Mouse (Mus musculus) frontal cortex, postnatal 25 days (tissue): ENCODE data around the gene Nfxl1.
A peak's percentile ranks its signal among the peaks of the same experiment; 100 is the strongest.

Experiments used
- DNase-seq, 2 experiments: peaks; one replicate each; pipeline ENCODE4 v3.0.0; 2022; ENCODE audit warnings: low spot score in 2 of 2

The Nfxl1 gene

DNA sequence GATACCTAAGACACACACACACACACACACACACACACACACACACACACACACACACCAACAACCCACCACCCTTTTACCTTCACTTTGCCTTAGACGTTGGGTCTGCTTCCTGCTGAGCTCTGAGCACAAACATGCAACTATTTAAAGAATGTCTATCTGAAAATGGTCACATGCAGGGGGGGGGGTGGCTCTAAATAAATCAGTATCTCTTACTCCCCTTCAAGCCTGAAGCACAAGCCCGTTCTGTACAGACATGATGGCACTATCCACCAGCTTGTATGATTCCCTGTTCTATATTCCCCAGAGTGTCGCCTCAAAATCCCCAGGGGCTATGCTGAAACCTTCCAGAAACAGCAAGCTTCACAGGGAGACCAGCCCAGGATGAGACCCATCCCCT is 57.7 kb downstream of the Nfxl1 start:
- no peak for DNase-seq

DNA sequence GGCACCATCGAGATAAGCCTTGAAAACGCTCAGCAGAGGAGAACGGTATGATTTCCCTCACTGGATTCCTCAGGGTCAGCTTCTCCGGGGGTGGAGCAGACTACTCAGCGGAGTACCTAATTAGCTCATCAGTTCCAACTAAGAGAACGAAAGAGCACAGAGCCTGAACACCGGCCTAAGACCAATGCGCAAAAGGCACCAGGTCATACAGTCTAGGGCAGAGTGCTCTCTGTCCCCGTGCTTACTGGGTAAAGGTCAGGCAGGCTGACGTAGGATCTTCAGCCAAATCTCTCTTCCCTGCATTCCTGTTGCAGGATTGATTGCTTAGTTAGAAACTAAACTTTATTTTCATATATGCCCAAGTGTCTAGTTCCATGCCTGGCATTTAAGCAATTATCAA is 61.2 kb downstream of the Nfxl1 start:
- DNase-seq: no peak

DNA sequence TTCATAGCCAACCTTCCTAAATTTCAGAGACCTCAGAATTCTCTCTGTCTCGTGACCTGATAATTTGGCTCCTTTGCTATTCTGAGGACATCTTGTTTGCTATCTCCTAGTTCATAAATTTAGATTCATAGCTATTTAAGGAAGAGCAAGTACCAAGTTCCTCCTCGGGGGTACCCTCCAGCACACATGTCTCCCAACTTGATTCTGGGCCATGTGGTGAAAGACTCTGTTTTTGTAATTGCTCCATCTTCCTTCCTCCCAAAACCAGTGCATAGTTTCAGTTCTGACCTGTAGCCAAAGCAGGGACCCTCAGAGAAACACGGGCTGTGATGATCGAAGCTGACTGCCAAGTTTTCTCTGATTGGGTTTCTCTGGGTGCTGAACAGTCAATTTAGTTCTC is 62.7 kb downstream of the Nfxl1 start:
- DNase-seq: no peak

DNA sequence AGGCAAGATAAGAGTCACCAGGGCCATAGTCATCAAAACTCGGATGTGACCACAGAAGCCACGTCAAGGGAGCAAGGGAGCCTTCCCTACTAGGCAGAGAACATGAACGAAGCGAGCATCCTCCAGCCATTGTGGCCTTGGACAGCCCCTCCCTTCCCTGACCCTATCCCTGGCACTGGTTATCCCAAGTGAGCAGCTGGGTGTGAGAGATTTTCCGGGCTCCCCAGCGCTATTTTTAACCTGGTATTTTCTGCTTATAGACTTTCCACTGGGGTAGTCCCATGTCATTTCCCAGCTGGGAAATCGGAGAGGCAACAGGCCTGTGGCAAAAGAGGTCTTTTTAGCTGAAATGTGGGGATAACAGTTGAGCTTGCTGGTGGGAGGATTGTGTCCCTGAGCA is 65.6 kb downstream of the Nfxl1 start:
- DNase-seq: no peak

DNA sequence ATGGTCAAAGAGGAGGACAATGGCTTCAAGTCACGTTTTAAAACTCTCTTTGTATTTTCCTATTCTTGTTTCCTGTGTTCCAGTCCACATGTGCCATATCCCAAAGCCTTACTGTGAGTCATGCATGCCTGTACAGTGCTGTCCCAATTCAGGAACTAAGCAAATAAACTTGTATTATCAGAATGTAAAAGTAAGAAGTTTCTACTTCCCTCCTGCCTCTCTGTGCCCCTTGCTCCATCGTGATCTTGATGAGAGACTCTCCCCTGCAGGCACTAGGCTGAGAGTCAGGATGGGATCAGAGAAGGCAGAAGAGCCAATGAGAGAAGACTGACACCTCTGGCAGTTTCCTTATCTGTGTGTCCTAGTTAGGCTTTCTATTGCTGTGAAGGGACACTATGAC is 68.3 kb downstream of the Nfxl1 start:
- DNase-seq: no peak

DNA sequence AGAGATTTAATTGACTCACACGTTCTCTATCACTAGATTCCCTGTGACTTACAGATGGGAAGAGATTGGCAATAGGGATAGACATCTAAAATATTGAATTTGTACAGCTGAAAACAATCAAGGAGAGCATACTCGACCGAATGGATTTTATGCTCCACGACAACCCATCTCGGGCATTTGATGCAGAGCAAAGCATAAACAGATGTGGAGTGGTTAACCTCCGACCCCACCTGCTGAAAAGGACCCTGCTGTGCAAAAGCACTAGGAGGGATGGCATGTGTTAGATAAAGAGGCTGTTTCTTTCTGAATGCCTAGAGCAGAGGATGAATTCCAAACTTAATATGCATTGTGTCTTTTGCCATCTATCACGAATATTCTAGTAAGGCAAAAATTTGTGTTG is 79.0 kb downstream of the Nfxl1 start:
- DNase-seq: no peak

DNA sequence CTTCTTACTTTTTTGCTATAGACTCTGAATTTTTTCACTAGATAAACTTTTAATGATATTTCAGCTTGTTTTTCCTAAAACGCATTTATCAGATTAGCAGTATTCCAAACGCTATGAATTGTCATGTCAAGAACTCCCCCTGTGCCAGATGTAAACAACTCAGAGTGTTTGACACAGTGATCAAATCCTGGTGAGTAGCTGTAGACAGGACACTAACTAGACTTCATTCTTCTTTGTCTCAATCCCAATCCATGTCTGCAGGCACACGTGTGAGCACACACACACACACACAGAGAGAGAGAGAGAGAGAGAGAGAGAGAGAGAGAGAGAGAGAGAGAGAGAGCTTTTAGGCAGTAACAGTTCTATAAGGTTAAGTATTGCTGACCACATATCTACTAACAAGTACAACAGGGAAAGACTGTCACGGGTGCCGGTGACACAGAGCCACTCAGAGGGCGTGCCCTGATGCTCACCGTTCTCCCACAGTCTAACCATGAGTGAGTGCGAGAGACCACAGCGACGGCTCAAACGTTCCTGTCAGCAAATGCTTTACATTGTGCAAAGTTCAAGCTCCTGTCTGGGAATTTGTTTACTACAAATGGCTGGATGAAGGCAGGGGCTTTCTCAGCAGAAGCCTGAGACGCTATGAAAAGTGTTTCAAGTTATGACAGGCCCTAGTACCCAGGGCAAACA is 87.0 kb downstream of the Nfxl1 start:
- DNase-seq: no peak

DNA sequence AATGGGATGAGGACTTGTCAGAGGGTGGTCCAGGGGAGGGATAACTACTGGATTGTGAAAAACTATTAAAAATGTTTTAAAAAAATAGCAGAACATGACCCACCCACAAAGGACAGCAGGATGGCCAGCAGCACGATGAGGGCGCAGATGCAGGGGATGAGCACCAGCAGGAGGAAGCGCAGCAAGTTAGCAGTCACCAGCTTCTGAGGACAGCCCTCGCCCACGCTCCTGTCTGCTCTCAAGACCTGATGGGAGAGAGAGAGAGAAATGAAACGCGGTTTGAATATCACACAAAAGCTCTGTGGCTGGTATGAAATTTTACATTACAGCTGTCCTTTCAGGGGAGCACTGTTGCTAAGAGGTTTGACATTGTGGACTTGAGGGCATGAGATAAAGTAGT is 87.7 kb downstream of the Nfxl1 start:
- peak in 1 of 2 experiments; percentile 10 for DNase-seq

DNA sequence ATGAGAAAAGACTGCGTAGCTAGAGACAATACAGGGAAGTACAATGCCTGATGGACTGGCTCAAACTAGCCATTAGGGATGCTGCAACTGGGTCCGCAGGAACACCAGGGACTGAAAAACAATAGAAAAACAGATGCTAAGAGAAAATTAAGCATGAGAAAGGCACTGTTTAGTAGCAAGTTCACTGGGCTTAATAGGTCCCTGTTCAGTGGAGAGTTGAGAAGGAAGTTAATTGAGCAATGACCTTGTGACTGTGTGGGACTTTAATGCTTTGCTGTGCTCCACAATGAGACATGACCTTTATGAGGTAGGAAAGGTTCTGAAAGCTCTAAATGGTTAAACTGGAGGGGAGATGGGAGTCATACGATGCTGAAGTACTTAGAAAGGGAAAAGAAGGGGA is 94.6 kb downstream of the Nfxl1 start:
- no peak for DNase-seq
